Mouse (Mus musculus) intestine, postnatal 0 days (tissue): ENCODE measurements at regions not wholly inside any gene's neighbourhood (a gene's known extent, or its start where the extent isn't known, plus 50 kb on each side); places are given as distances from the start of the nearest gene placed in this dataset.

Experiments
- ATAC-seq: fragments of 200-750 bp; cut with Nextera tagmentation; 2 replicates; pipeline ENCODE4 v1.8.0; 2017; ENCODE audit warnings: mild to moderate bottlenecking, moderate TSS enrichment, moderate library complexity
- H3K27ac ChIP-seq: fragments of 300-500 bp; sonication (generic); 2 replicates; pipeline ENCODE4 v1.5.1; 2014; ENCODE audit warnings: mild to moderate bottlenecking, low read depth, low read length, moderate library complexity
- H3K27me3 ChIP-seq: fragments of 300-500 bp; sonication (generic); replicated peaks from 2 replicates; pipeline ENCODE4 v1.6.1; 2014; ENCODE audit warnings: low read length, mixed read lengths; ENCODE audit not compliant: control insufficient read depth, insufficient read depth
- H3K36me3 ChIP-seq: fragments of 300-500 bp; sonication (generic); 2 replicates; pipeline ENCODE4 v1.6.1; 2014; ENCODE audit warnings: mild to moderate bottlenecking, moderate library complexity; ENCODE audit not compliant: control insufficient read depth, insufficient read depth
- H3K4me1 ChIP-seq: fragments of 300-500 bp; sonication (generic); replicated peaks from 2 replicates; pipeline ENCODE4 v1.6.1; 2014; ENCODE audit warnings: antibody characterized with exemption, low read length, mixed read lengths; ENCODE audit not compliant: control insufficient read depth, insufficient read depth
- H3K4me2 ChIP-seq: fragments of 300-500 bp; sonication (generic); replicated peaks from 2 replicates; pipeline ENCODE4 v1.6.1; 2014; ENCODE audit warnings: low read depth, mild to moderate bottlenecking, moderate library complexity
- H3K4me3 ChIP-seq: fragments of 300-500 bp; sonication (generic); 2 replicates; pipeline ENCODE4 v1.5.1; 2014; ENCODE audit warnings: low read depth, low read length
- H3K9ac ChIP-seq: fragments of 300-500 bp; sonication (generic); 2 replicates; pipeline ENCODE4 v1.6.1; 2014; ENCODE audit warnings: mild to moderate bottlenecking, low read depth, low read length
- H3K9me3 ChIP-seq: fragments of 300-500 bp; sonication (generic); 2 replicates; pipeline ENCODE4 v1.6.1; 2016; ENCODE audit warnings: mixed run types; ENCODE audit not compliant: control insufficient read depth
- CTCF ChIP-seq: sonication (generic); IDR thresholded peaks from 2 replicates; pipeline ENCODE4 v1.5.1; 2016; ENCODE audit warnings: low read depth, mild to moderate bottlenecking, control low read depth, antibody characterized with exemption, moderate library complexity
- WGBS: fragments of 180-500 bp; shearing (Covaris S2); extraction: QIAGEN DNeasy Blood & Tissue Kit; methylation state at CpG from one replicate; pipeline ENCODE4 v1.1.7; 2014; 5-methylcytosine and 5-hydroxymethylcytosine counted together

- Histone ChIP-seq H3K4me2 (no peak overlapping the region), H3K36me3 (no peaks in the 10 kb centered on the region), H3K4me1 (no peaks in the 10 kb centered on the region), H3K9ac (no peak overlapping the region), H3K27ac (no peak overlapping the region), H3K4me3 (no peak overlapping the region), H3K27me3 (no peaks in the 10 kb centered on the region), H3K9me3 (no peaks in the 10 kb centered on the region)
- no peak for ATAC-seq
- TF ChIP-seq CTCF: no peak
- WGBS: 76% methylated on average over 1 of the region's 1 CpGs
Observed at GRCm38 (mm10) chr1:67789371-67789770, 666.5 kb downstream of the Cps1 start.

DNA sequence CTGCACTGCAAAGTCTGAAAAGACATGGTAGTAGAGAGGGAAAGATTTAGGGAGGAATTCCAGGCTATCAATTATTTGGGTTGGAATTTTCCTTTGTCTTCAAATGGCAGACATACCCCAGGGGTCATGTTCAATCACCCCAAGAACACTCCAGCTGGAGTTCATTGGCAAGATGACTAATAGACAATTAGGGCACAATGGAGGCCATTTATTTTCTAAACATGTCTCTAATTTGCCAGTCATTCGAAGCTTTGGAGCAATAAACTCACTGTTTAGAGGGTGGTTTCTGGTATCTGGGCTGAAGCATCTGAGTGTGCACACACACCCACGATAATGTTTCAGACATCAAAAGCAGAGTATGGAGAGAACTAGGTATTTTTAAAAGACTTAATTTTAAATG is 672.2 kb downstream of the Cps1 start:
- H3K9me3 ChIP-seq: no peaks in the 10 kb centered on the region
- no peak overlapping the region for H3K4me3 ChIP-seq
- no peaks in the 10 kb centered on the region for H3K4me1 ChIP-seq
- no peak overlapping the region for H3K27ac ChIP-seq
- no peaks in the 10 kb centered on the region for H3K36me3 ChIP-seq
- no peak for ATAC-seq
- no peaks in the 10 kb centered on the region for H3K27me3 ChIP-seq
- WGBS: 28% methylated on average over 2 of the region's 2 CpGs
- no peak overlapping the region for H3K4me2 ChIP-seq
- no peak for TF ChIP-seq CTCF
- H3K9ac ChIP-seq: no peak overlapping the region

DNA sequence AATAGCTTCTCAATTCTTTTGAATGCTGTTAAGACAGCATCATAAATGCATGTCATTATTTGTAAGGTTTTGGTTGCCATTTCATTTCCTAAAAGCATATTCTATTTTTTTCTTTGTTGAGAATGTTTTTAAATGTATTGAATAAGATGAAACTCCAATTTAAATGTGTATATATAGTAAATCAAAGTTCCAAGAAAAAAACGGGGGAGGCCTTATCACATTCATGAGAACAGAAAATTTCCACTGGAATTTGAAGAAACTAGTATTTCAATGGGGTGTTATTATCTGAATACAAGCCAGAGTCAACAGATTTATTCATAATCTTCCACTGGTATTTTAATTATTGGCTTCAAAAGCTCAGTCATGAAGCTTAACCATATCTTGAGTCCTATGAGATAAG is 672.7 kb downstream of the Cps1 start:
- Histone ChIP-seq H3K4me3 (no peak overlapping the region), H3K9me3 (no peaks in the 10 kb centered on the region), H3K4me2 (no peak overlapping the region), H3K27me3 (no peaks in the 10 kb centered on the region), H3K27ac (no peak overlapping the region), H3K4me1 (no peaks in the 10 kb centered on the region), H3K36me3 (no peaks in the 10 kb centered on the region), H3K9ac (no peak overlapping the region)
- ATAC-seq: no peak
- no peak for TF ChIP-seq CTCF
- WGBS: 40% methylated on average over 1 of the region's 1 CpGs

DNA sequence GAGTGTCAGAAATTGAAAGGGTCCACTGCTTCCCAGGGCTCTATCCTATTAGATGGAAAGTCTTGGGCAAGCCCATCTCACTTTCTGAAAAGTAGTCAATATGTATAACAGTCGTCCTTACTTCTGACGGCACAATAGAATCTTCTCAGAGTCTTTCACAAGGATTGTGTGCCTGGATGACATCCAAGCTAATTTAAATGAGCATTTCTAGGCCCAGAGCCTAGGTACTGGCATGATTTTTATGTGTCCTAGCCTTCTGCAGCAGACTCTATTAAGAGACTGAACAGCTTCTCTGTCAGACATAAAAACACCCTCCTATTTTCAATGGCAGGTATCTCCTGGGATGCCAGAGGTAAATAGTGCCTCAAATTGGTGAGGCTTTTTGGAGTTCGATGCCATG is 680.5 kb downstream of the Cps1 start:
- TF ChIP-seq CTCF: no peak
- Histone ChIP-seq H3K4me2 (no peak overlapping the region), H3K9me3 (no peaks in the 10 kb centered on the region), H3K4me3 (no peak overlapping the region), H3K9ac (no peak overlapping the region), H3K36me3 (no peaks in the 10 kb centered on the region), H3K27me3 (no peaks in the 10 kb centered on the region), H3K4me1 (no peaks in the 10 kb centered on the region), H3K27ac (no peak overlapping the region)
- 75% methylated on average over 3 of the region's 3 CpGs for WGBS
- no peak for ATAC-seq

- H3K27me3 ChIP-seq: no peaks in the 10 kb centered on the region
- no peak for TF ChIP-seq CTCF
- whole genome bisulfite sequencing: 78% methylated on average over 3 of the region's 3 CpGs
- no peaks in the 10 kb centered on the region for H3K9me3 ChIP-seq
- H3K4me2 ChIP-seq: no peak overlapping the region
- no peak for ATAC-seq
- H3K36me3 ChIP-seq: no peaks in the 10 kb centered on the region
- H3K27ac ChIP-seq: no peak overlapping the region
- no peak overlapping the region for H3K4me3 ChIP-seq
- no peak overlapping the region for H3K9ac ChIP-seq
- no peaks in the 10 kb centered on the region for H3K4me1 ChIP-seq
Observed at GRCm38 (mm10) chr1:67820092-67820491, 697.3 kb downstream of the Cps1 start.

DNA sequence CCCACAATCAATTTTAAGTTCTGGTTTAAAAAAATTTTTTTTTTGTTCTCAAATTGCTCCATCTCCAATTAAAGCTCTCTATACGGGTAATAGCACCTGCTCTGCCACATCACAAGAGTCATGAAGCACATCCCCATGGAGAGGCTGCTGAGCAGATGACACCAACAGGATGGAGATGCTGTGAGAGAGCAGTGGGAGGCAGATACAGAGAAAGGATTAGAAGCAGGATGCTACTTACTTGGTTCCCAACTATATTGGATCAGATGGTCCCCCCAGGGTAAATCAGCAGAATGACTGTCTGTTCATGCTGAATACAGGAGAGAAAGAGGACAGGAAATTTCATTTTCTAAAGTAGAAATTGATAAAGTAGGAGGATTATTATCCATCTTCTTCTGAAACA is 725.2 kb downstream of the Cps1 start:
- WGBS: 57% methylated on average over 1 of the region's 1 CpGs
- TF ChIP-seq CTCF: no peak
- no peaks in the 10 kb centered on the region for H3K36me3 ChIP-seq
- ATAC-seq: no peak
- no peaks in the 10 kb centered on the region for H3K9me3 ChIP-seq
- H3K27me3 ChIP-seq: no peaks in the 10 kb centered on the region
- H3K27ac ChIP-seq: no peak overlapping the region
- no peak overlapping the region for H3K9ac ChIP-seq
- no peak overlapping the region for H3K4me3 ChIP-seq
- no peaks in the 10 kb centered on the region for H3K4me1 ChIP-seq
- H3K4me2 ChIP-seq: no peak overlapping the region

GRCm38 (mm10) chr1:67893510-67893909 is 770.7 kb downstream of the Cps1 start:
- 54% methylated on average over 2 of the region's 2 CpGs for WGBS
- no peaks in the 10 kb centered on the region for H3K9me3 ChIP-seq
- no peak for ATAC-seq
- TF ChIP-seq CTCF: no peak
- H3K4me3 ChIP-seq: no peak overlapping the region
- no peak overlapping the region for H3K4me2 ChIP-seq
- no peaks in the 10 kb centered on the region for H3K36me3 ChIP-seq
- H3K27ac ChIP-seq: no peak overlapping the region
- no peak overlapping the region for H3K9ac ChIP-seq
- no peaks in the 10 kb centered on the region for H3K27me3 ChIP-seq
- H3K4me1 ChIP-seq: no peaks in the 10 kb centered on the region
